Comparison of ENCODE assay signal across 8 mouse cellular contexts in the genomic region with DNA sequence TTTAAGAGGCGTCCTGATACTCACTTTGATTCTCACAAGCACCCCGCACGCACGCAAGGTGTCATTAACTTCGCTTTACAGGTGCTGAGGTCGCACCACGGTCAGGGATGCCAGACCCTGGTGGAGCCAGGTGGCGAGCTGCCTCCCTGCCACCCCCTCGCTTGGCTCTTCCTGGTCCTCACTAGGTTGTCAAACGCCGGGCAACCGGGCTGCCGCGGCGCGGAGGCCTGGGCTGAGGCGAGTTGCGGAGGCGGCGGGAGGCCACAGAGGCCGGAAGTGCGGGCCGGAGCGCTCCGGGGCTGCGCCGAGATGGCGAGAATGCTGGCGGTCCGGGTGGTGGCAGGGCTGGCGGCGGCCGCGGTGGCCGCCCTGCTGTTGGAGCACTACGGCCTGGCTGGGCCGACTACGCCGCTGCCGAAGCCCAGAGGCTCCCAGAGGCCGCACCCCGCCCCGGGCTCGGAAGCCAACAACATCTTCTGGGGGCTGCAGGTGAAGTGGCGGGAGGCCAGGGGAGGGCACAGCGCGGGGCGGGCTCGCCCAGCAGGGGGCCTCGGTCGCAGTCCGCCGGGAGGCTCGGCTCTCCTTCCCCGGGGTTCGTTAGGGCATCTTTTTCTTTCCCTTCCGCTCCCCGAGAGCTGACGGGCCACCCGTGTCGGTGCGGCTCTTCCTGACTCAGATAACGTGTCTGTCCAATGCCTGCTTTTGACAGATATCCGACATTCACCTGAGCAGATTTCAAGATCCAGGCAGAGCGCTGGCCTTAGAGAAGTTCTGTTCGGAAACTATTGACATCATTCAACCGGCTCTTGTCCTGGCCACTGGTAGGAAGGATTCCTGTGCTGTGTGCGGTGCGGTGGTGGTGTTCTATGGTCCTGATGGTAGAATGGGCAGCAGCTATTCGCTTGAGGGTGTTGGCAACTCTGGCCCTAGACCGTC. TPM values are rescaled to one million over a fixed set of nuclear protein-coding genes. Genes with fewer than 3 reads are reported as not detected.
A peak's percentile ranks its signal among the peaks of the same experiment; 100 is the strongest.
DNase-seq lines count a peak whose midpoint lies in the region; ATAC-seq lines count a peak whose summit lies in the region.

A gene (plus strand): TSS at position 28 of the 936 bp plus-strand sequence.

- H3K4me3 ChIP-seq in hindbrain, embryonic 13.5 days: peak within 1 kb of the TSS; percentile 81

- peak; percentile 68 for ATAC-seq in hindbrain, embryonic 13.5 days (ENCODE audit: low FRiP score)

- H3K9ac ChIP-seq in hindbrain, embryonic 13.5 days: peak within 1 kb of the TSS; percentile 90

- H3K27ac ChIP-seq in hindbrain, embryonic 13.5 days: peak within 1 kb of the TSS; percentile 89

- 1% methylated on average over 64 of the region's 71 CpGs for WGBS in hindbrain, embryonic 13.5 days

- H3K9me3 ChIP-seq in hindbrain, embryonic 13.5 days: no peaks in the 10 kb centered on the region

- H3K4me1 ChIP-seq in hindbrain, embryonic 13.5 days (replicated peaks): peaks cover 11% of the 10 kb centered on the region

- DNase-seq in ZHBTc4 (ENCODE audit: low read depth, low spot score): peak; percentile 59
- peak; percentile 77 to 78 for DNase-seq in cerebellum, postnatal 36 days
- peak; percentile 62 to 72 for DNase-seq in frontal cortex, postnatal 36 days (ENCODE audit: low spot score in 2 of 2)
- DNase-seq in layer of hippocampus, postnatal 25 days (ENCODE audit: extremely low spot score in 1 of 2, low spot score in 1 of 2): peak; percentile 50 to 60
- peak; percentile 65 for DNase-seq in lung, postnatal 36 days
- peak; percentile 75 for DNase-seq in retina, postnatal 1 day
- peak; percentile 88 for DNase-seq in thymus, postnatal 4 days

- H3K36me3 ChIP-seq in hindbrain, embryonic 13.5 days: peaks cover 9% of the 10 kb centered on the region

- 0 out of 2 replicates have a peak, but pooled peaks cover 3% of the 10 kb centered on the region for H3K27me3 ChIP-seq in hindbrain, embryonic 13.5 days

- H3K4me2 ChIP-seq in hindbrain, embryonic 13.5 days: peak within 1 kb of the TSS; percentile 86

RNA-seq across cellular contexts. Expression of the gene that starts here (rescaled TPM):
- polyA plus RNA-seq in hindbrain, embryonic 13.5 days (2015; fragmentation: Nextera tagmentation; extraction: Ambion mirVana): 9.6 and 11.1 TPM in 2 replicates
- total RNA-seq in layer of hippocampus, postnatal 25 days (2021): 10 to 100 TPM; 21.8 to 27.5 TPM

Comparison
In these comparisons a context has a peak if more than half of its experiments do, and no peak if none do; other contexts are left out.
1. Peak in every context shown above with its lines: DNase-seq, ATAC-seq, H3K4me3 ChIP-seq and H3K27ac ChIP-seq.